Mouse (Mus musculus): ENCODE results near the gene Acot7. TPM values are rescaled to one million over a fixed set of nuclear protein-coding genes. Genes with fewer than 3 reads are reported as not detected.

Gene Acot7
- total RNA-seq, 2 experiments from 2014 or later: 13.5 to 17.6 TPM

GRCm38 (mm10) chr4:152272006-152272405 lies 94.1 kb downstream of the Acot7 start:
- no peak for DNase-seq (ENCODE audit: low spot score in 2 of 2)

GRCm38 (mm10) chr4:152272449-152273049 lies 94.6 kb downstream of the Acot7 start:
- DNase-seq (ENCODE audit: low spot score in 2 of 2): peak; percentile 56 to 84

GRCm38 (mm10) chr4:152273191-152273590 lies 95.3 kb downstream of the Acot7 start:
- no peak for DNase-seq (ENCODE audit: low spot score in 2 of 2)

GRCm38 (mm10) chr4:152273621-152274236 lies 95.8 kb downstream of the Acot7 start, which contains the start of gene Gpr153:
Gpr153 (plus strand) TSS chr4:152274232.
- peak; percentile 64 to 71 for DNase-seq (ENCODE audit: low spot score in 2 of 2)

- DNase-seq (ENCODE audit: low spot score in 2 of 2): no peak
Observed at GRCm38 (mm10) chr4:152274681-152275131, 96.8 kb downstream of the Acot7 start.

GRCm38 (mm10) chr4:152276389-152277347 lies 98.7 kb downstream of the Acot7 start:
- no peak for DNase-seq (ENCODE audit: low spot score in 2 of 2)

GRCm38 (mm10) chr4:152277916-152278315 lies 100.0 kb downstream of the Acot7 start:
- DNase-seq (ENCODE audit: low spot score in 2 of 2): no peak

- DNase-seq (ENCODE audit: low spot score in 2 of 2): no peak
Observed at GRCm38 (mm10) chr4:152278986-152279385, 101.1 kb downstream of the Acot7 start.

GRCm38 (mm10) chr4:152281601-152282000 lies 103.7 kb downstream of the Acot7 start:
- DNase-seq (ENCODE audit: low spot score in 2 of 2): no peak

- no peak for DNase-seq (ENCODE audit: low spot score in 2 of 2)
Observed at GRCm38 (mm10) chr4:152282721-152283120, 104.8 kb downstream of the Acot7 start.

- DNase-seq (ENCODE audit: low spot score in 2 of 2): peak; percentile 89
Observed at GRCm38 (mm10) chr4:152283186-152283950, 105.4 kb downstream of the Acot7 start.

- DNase-seq (ENCODE audit: low spot score in 2 of 2): peak in 1 of 2 experiments; percentile 62
Observed at GRCm38 (mm10) chr4:152285505-152285904, 107.6 kb downstream of the Acot7 start.

- DNase-seq (ENCODE audit: low spot score in 2 of 2): no peak
Observed at GRCm38 (mm10) chr4:152286183-152286582, 108.2 kb downstream of the Acot7 start.

GRCm38 (mm10) chr4:152286887-152287286 lies 109.0 kb downstream of the Acot7 start:
- peak; percentile 53 to 80 for DNase-seq (ENCODE audit: low spot score in 2 of 2)

- DNase-seq (ENCODE audit: low spot score in 2 of 2): no peak
Observed at GRCm38 (mm10) chr4:152287317-152288120, 109.6 kb downstream of the Acot7 start.

- no peak for DNase-seq (ENCODE audit: low spot score in 2 of 2)
Observed at GRCm38 (mm10) chr4:152288398-152288945, 110.5 kb downstream of the Acot7 start.

GRCm38 (mm10) chr4:152290385-152290784 lies 112.5 kb downstream of the Acot7 start:
- DNase-seq (ENCODE audit: low spot score in 2 of 2): no peak

GRCm38 (mm10) chr4:152290991-152291390 lies 113.1 kb downstream of the Acot7 start:
- no peak for DNase-seq (ENCODE audit: low spot score in 2 of 2)

- no peak for DNase-seq (ENCODE audit: low spot score in 2 of 2)
Observed at GRCm38 (mm10) chr4:152291562-152291961, 113.6 kb downstream of the Acot7 start, which contains the start of gene Hes3. Hes3 (minus strand) TSS chr4:152291662.
